ENCODE assay signal across 9 mouse cellular contexts in genomic region chr11:34181214-34182117, GRCm38 (mm10). TPM values are rescaled to one million over a fixed set of nuclear protein-coding genes. Genes with fewer than 3 reads are reported as not detected.
DNase-seq lines count a peak whose midpoint lies in the region; ATAC-seq lines count a peak whose summit lies in the region.
"Had no signal": no experiment of that assay in that cellular context is flagged by ENCODE, and none has a peak within 500 bp of the region (broad histone marks: within the 10 kb centered on the region; RNA-seq: fewer than 3 reads in every experiment).

No protein-coding gene starts in this region.

- H3K9ac ChIP-seq in hindbrain, embryonic 14.5 days = no peak overlapping the region
- H3K9ac ChIP-seq in stomach, embryonic 16.5 days (ENCODE audit: low read length) = no peak overlapping the region

- 22% methylated on average over 8 of the region's 8 CpGs for WGBS in hindbrain, embryonic 14.5 days
- WGBS in midbrain, embryonic 10.5 days = 43% methylated on average over 8 of the region's 8 CpGs
- WGBS in stomach, embryonic 16.5 days = 25% methylated on average over 8 of the region's 8 CpGs

- 0 out of 2 replicates have a peak, but pooled peaks cover 4% of the 10 kb centered on the region for H3K4me1 ChIP-seq in hindbrain, embryonic 14.5 days (replicated peaks; ENCODE audit: control insufficient read depth, insufficient read depth, low read length)
- peaks cover 13% of the 10 kb centered on the region for H3K4me1 ChIP-seq in midbrain, embryonic 10.5 days
- no peaks in the 10 kb centered on the region for H3K4me1 ChIP-seq in stomach, embryonic 16.5 days (ENCODE audit: control insufficient read depth, insufficient read depth, low read length)

- H3K4me2 ChIP-seq in hindbrain, embryonic 14.5 days (replicated peaks) = no peak overlapping the region
- no peak overlapping the region for H3K4me2 ChIP-seq in stomach, embryonic 16.5 days (ENCODE audit: low read depth, low read length)

- no peaks in the 10 kb centered on the region for H3K36me3 ChIP-seq in hindbrain, embryonic 14.5 days (replicated peaks; ENCODE audit: control insufficient read depth, insufficient read depth)
- H3K36me3 ChIP-seq in midbrain, embryonic 10.5 days = no peaks in the 10 kb centered on the region
- H3K36me3 ChIP-seq in stomach, embryonic 16.5 days (ENCODE audit: control insufficient read depth, insufficient read depth, low read length) = no peaks in the 10 kb centered on the region

- no peaks in the 10 kb centered on the region for H3K9me3 ChIP-seq in hindbrain, embryonic 14.5 days (ENCODE audit: control insufficient read depth, low read length)
- no peaks in the 10 kb centered on the region for H3K9me3 ChIP-seq in midbrain, embryonic 10.5 days (replicated peaks)
- H3K9me3 ChIP-seq in stomach, embryonic 16.5 days (replicated peaks; ENCODE audit: control insufficient read depth, low read length) = no peaks in the 10 kb centered on the region

- peak; percentile 92 for ATAC-seq in hindbrain, embryonic 14.5 days (ENCODE audit: low FRiP score)
- ATAC-seq in stomach, embryonic 16.5 days (ENCODE audit: insufficient read depth, low FRiP score) = peak; percentile 90
- ATAC-seq in granulocyte monocyte progenitor cell, adult 5-6 weeks (replicated peaks; ENCODE audit: poor library complexity, severe bottlenecking) = no peak

- no peaks in the 10 kb centered on the region for H3K27me3 ChIP-seq in hindbrain, embryonic 14.5 days (ENCODE audit: control insufficient read depth, insufficient read depth, low read length)
- H3K27me3 ChIP-seq in midbrain, embryonic 10.5 days (ENCODE audit: low read depth, poor library complexity, severe bottlenecking) = no peaks in the 10 kb centered on the region
- H3K27me3 ChIP-seq in stomach, embryonic 16.5 days (ENCODE audit: control insufficient read depth, insufficient read depth, low read length) = no peaks in the 10 kb centered on the region

- H3K27ac ChIP-seq in hindbrain, embryonic 14.5 days = peak overlapping the region; percentile 29
- peak overlapping the region; percentile 71 for H3K27ac ChIP-seq in midbrain, embryonic 10.5 days (replicated peaks)
- peak overlapping the region; percentile 47; the same call in 1 of the 2 replicates for H3K27ac ChIP-seq in stomach, embryonic 16.5 days (ENCODE audit: low read length)

- H3K4me3 ChIP-seq in hindbrain, embryonic 14.5 days (replicated peaks; ENCODE audit: low read length) = no peak overlapping the region
- H3K4me3 ChIP-seq in midbrain, embryonic 10.5 days = no peak overlapping the region
- no peak overlapping the region for H3K4me3 ChIP-seq in stomach, embryonic 16.5 days (replicated peaks; ENCODE audit: low read length)

- DNase-seq in ovary, adult 18-20 months (ENCODE audit: low spot score) = peak; percentile 23
- no peak for DNase-seq in ovary, postnatal 10 days (ENCODE audit: low spot score)
- peak; percentile 31 to 38 for DNase-seq in frontal cortex, postnatal 10 days (ENCODE audit: low spot score in 2 of 2)
- DNase-seq in hindbrain, embryonic 14.5 days (ENCODE audit: low spot score) = peak; percentile 71
- DNase-seq in layer of hippocampus, adult 9-10 months (ENCODE audit: low spot score) = peak; percentile 39
- peak; percentile 22 for DNase-seq in midbrain, embryonic 10.5 days (ENCODE audit: low spot score)

RNA-seq across cellular contexts. Expression of gene Foxi1, which starts 26.4 kb away (rescaled TPM):
- polyA plus RNA-seq in hindbrain, embryonic 14.5 days (2014; fragmentation: Nextera tagmentation; extraction: Ambion mirVana) = not detected in 2 replicates
- polyA plus RNA-seq in midbrain, embryonic 10.5 days (2016; fragmentation: Nextera tagmentation; extraction: Ambion mirVana) = not detected in 2 replicates
- not detected in 2 replicates for polyA plus RNA-seq in stomach, embryonic 16.5 days (2015; fragmentation: Nextera tagmentation; extraction: Ambion mirVana)
- total RNA-seq in granulocyte monocyte progenitor cell, adult 5-6 weeks (2014; fragmentation: Nextera tagmentation) = not detected in 2 replicates
- not detected in 2 replicates for total RNA-seq in granulocyte monocyte progenitor cell, adult 5-6 weeks (2017)
- total RNA-seq: ES-E14 had no signal
